Mouse (Mus musculus): ENCODE results near the gene Trmt1.
"Not testable (repeated sequence)": the region's sequence is repeated elsewhere in the genome, so short reads cannot be mapped to it uniquely, and the experiment has no call there.

Trmt1 gene

DNA sequence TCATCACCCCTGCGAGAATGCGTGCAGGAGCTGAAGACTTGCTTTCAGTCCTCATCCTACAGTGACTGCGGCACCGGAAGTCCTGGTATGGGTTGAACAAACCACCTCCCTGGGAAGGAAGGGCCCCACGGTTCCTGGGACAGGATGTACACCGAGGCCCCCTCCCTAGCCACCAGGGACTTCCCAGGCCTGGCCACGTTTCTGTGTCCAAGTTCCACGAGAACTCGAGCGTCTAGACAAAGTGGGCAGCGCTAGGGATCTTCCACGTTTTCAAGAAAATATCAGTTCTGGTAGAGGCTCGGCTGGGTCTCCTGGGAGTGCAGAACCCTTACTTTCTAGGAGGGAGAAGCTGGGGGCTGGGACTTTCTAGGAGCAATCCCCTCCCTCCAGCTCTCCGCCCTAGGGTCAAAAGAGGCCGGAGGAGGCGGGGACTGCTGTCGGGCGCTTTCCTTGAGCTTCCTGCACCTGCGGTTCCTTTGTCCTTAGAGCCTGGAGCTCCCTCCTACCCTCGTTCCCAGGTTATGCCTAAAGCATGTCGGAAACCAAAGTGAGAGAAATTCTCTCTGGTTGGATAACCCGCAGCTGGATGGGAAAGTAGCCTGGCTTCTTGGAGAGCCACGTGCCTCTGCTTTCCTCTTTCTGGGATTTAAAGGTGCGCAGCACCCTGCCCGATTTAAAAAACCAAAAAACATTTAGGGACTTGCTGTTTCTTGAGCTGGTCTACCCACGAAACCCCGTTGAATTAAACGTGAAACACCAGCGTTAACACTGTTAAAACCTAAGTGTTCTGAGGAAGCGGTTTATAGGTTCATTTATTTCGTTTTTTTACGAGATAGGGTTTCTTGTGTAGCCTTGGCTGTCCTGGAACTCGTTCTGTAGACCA, 25.9 kb upstream of the Trmt1 start:
- peak; percentile 82 for DNase-seq (ENCODE audit: low read depth, low spot score)

DNA sequence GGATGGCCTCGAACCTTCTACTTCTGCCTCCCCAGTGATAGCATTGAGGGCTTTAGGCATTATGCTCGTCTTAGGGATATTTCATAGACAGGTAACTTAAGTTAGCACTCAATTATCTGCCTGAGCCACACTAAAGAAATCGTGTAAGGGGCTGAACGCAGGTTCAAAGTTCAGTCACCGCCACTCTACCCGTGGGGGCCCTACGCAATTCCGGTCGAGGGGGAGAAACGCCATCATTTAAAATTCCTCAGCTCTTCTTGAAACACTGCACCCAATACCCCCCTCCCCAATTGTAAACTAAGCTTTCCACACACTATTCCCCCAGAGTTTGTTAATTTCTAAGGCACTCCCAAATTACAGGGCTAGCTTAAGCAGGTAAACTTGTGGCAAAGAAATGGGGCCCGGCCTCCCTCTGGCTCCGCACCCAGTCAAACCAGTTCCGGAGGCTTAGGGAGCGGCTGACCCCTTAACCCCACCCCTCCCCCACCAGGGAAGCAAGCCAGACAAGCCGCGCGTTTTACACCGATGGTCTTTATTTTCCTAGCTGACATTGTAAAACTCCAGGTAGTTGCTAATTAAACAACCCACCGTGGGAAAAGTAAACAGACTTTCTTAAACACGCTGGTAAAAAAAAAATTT, 25.2 kb upstream of the Trmt1 start:
- peak; percentile 78 for DNase-seq (ENCODE audit: low read depth, low spot score)

- peak; percentile 70 for DNase-seq (ENCODE audit: low read depth, low spot score)
These were observed 24.6 kb upstream of the Trmt1 start for GRCm38 (mm10) chr8:84661458-84661871.

- DNase-seq (ENCODE audit: low read depth, low spot score), result no peak
These were observed 24.0 kb upstream of the Trmt1 start for GRCm38 (mm10) chr8:84661961-84662571.

DNA sequence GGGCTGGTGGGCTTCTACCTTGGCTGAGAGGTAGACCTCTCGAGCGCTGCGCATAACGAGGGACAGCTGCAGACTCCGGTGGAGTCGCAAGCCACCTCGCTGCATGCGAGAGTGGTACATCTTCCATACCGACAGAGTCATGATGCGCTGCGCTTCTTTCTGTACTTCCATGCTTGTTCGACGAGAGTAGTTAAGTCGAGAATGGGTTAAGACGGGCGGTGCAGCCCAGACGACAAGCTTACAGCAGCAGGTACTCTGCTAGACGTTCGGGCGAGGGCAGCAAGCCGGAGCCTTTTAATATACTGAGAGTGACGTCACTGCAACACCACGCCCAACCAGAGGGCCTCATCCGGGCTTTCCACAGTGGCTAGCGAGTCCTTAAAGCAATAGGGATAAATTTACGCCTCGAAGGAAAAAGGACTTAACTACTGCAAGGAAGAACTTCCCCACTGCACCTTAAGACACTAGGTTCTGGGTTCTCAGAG, 23.5 kb upstream of the Trmt1 start, which contains the start of gene Ier2:
Gene Ier2, minus strand, starts transcription at position 272 of the 485 bp plus-strand sequence.
- peak; percentile 95 for DNase-seq (ENCODE audit: low read depth, low spot score)

- peak; percentile 98 for DNase-seq (ENCODE audit: low read depth, low spot score)
These were observed 22.4 kb upstream of the Trmt1 start for GRCm38 (mm10) chr8:84663483-84664327.

DNA sequence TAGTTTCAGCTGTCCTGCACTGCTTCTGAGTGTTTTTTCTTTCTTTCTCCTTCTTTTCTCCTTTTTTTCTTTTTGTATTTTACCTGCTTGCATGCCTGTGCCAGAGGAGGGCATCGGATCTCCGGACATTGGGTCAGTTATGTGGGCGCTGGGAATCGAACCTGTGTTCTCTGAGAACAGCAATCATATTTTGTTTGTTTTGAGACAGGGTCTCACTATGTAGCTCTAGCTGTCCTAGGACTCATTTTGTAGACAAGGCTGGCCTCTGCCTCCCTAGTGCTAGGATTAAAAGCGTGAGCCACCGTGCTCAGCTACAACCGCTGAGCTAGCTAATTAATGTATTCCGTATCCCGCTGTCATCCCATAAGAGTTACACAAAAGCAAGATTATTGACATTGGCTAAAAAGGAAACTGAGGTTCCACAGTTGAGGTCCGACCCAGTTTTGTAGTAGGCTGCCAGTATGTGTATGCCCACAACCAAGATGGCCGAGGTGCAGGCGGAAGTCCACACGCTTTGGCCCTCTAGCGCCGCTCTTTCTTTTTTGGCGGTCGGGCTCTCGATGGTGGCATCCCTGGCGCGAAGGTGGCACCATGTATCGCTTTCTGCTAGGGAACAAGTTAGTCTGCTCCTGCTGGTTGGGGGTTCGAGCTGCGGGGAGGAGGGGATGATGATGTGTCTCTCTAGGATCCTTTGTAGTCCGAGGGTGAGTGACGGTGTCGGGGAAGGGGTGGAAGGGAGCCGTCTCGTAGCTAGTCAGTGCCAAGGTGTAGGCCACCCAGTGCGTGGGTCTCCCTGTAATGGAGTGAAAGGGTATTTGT, 21.3 kb upstream of the Trmt1 start:
- DNase-seq (ENCODE audit: low read depth, low spot score), result peak; percentile 69

DNA sequence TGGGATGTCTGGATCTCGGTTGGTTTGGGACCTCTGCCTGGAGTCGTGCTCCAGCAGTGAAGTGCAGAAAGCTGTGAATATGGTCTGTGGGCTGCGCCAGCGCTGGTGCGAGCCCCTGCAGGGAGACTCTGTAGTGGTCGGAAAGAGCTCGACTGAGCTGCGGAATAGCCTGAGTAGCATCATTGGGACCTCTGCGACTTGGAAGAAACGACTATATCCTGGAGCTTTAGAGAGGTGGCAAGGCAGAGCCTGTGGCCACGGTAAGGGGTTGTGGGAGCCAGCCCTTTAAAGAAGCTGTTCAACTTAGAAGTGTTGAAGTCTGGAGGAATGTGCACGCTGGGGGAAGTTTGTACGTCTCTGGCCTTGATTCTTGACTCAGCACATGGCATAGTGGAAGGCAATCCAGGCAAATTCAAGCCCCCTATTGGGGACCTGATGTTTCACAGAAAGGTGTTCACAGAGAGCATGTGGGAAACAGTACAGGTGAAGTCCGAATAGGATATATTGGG, 20.7 kb upstream of the Trmt1 start:
- no peak for DNase-seq (ENCODE audit: low read depth, low spot score)

- DNase-seq (ENCODE audit: low read depth, low spot score), result no peak
These were observed 18.0 kb upstream of the Trmt1 start for GRCm38 (mm10) chr8:84668081-84668480.

GRCm38 (mm10) chr8:84668731-84669485, 17.2 kb upstream of the Trmt1 start:
- DNase-seq (ENCODE audit: low read depth, low spot score), result no peak

GRCm38 (mm10) chr8:84670295-84671006, 15.7 kb upstream of the Trmt1 start:
- DNase-seq (ENCODE audit: low read depth, low spot score), result not testable (repeated sequence)

DNA sequence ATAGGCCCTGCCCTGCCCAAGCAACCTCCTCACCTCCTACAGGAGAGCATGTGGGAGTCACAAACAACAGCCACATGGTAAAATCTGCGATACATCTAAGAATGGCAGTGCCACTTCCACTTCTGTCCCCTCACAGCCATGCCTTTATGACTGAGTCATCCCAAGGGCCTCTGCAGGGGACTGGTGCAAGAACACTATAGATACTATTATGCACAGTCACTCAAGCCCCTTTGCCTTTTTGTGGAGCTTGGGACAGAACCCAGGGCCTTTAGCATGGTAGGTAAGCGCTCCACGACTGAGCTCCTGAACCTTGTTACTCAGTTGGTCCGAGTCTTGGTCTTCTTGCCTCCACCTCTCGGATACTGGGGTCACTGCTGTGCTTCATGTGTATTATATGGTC, 8.8 kb upstream of the Trmt1 start:
- DNase-seq (ENCODE audit: low read depth, low spot score), result no peak

DNA sequence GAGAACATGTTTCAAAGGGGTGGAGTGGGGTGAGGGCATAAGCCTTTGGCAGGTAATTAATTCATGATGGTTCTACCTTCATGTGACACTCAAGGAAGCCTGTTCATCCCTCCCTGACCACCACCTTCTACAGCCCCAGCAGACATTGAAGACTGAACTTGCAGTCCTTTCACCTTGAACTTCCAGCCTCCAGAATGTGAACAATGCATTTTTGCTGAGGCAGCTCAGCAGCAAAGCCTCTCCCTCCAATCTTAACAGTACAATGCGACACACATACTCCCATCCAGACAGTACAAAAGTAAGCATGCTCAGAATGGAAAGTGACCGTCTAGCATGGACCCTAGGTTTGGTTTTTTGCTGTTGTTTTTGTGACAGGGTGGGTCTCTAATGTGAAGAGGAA, 4.6 kb upstream of the Trmt1 start:
- DNase-seq (ENCODE audit: low read depth, low spot score), result no peak

DNA sequence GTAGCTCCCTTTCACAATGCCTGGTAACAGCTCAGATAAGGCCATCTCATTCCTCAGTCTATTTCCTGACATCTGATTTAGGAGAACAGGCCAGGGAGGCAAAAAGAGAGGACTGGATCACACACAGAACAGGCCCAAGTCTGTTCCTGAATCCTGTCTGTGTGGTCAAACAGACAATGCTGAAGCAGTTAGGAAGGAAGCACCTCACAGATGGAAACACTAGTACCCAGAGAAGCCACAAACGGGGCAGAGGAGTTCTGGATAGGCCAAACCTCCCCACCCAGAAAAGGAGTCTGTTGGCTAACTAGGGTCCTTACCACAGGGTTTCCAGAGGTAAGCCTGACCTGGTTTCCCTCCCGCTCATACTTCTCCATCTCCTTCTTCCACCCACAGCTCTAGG, 3.9 kb upstream of the Trmt1 start:
- no peak for DNase-seq (ENCODE audit: low read depth, low spot score)

DNA sequence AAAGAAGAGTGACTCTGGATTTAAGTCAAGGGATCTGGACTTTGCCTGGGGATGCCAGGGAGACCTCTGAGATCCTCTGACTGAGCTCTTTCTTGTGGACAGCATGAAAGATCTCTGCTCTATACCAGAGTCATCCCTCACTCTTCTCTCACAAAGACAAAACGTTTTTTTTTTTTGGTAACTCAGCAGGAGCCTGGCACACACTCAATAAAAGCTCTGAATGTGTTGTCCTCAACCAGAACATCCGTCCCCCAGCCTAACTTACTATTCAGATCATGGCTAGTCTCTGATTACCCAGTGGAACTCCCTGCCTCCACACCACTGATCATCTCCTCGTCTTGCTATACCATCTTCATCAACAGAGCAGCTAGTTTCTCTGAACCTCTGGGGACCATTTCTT, 1.6 kb upstream of the Trmt1 start:
- no peak for DNase-seq (ENCODE audit: low read depth, low spot score)

- peak; percentile 63 for DNase-seq (ENCODE audit: low read depth, low spot score)
These were observed 1.0 kb downstream of the Trmt1 start for GRCm38 (mm10) chr8:84687003-84687704.

DNA sequence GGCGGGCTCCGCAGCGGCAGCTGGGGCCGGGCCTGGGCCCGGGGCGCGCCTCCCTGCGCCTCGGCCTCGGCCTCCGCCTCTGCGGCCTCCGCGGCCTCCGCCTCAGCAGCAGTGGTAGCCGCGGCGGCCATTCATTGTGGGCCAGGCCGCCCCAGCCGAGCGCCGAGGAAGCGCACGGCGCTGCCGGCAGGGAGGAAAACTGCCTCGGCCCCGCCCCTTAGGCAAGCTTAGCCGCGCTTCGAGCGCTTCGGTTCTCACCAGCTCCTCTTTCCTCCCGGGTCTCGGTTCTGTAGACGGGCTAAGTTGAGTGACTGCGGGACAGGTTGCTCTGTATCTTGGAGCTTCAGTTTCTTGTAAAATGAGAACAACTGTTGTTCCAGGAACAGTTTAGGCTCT, 1.6 kb downstream of the Trmt1 start, which contains the start of gene Nacc1:
Gene Nacc1, minus strand, starts transcription at position 158 of the 396 bp plus-strand sequence.
- DNase-seq (ENCODE audit: low read depth, low spot score), result peak; percentile 91
